ENCODE assay signal across 12 mouse cellular contexts in the genomic region with DNA sequence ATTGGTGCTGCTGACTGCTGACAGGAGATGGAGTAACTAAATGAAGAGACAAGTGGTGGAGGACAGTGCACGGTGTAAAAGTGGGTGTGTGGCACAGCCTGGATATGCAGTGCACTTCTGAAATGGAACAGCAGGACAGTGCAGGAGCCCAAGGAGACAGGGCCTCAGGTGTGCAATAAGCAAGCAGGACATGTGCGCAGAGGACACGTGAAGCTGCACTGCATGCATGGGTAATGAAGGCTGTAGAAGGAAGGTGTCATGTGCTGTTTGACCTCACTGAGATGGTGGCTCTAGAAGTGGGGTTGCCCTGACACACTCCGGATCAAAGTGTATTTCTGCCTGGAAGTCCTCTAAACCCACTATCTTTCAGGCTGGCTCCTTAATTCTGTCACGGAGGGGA. TPM values are rescaled to one million over a fixed set of nuclear protein-coding genes. Genes with fewer than 3 reads are reported as not detected.
DNase-seq lines count a peak whose midpoint lies in the region; ATAC-seq and TF ChIP-seq lines count a peak whose summit lies in the region.
"Had no signal": no experiment of that assay in that cellular context is flagged by ENCODE, and none has a peak within 500 bp of the region (broad histone marks: within the 10 kb centered on the region; RNA-seq: fewer than 3 reads in every experiment).

No protein-coding gene starts in this region.

- WGBS in kidney, adult 2 months: 48% methylated on average over 5 of the region's 5 CpGs
- WGBS in intestine, embryonic 15.5 days: 69% methylated on average over 5 of the region's 5 CpGs

- DNase-seq in kidney, adult 2 months: peak; percentile 69
- no peak for DNase-seq in kidney, postnatal 10 days
- DNase-seq in natural killer cell, adult 2 months (ENCODE audit: low spot score in 2 of 2): peak; percentile 41 to 66
- no peak for DNase-seq in urinary bladder, postnatal 10 days (ENCODE audit: low spot score)
- no peak for DNase-seq in frontal cortex, postnatal 25 days (ENCODE audit: low spot score in 2 of 2)
- DNase-seq: adrenal gland, postnatal 14 days; cerebellum, postnatal 36 days; liver; retina, postnatal 1 day had no signal

- no peak for TF ChIP-seq POLR2A in kidney, adult 2 months (IDR thresholded peaks at IDR 0.05; ENCODE audit: low read depth, low read length)

- H3K4me1 ChIP-seq in kidney, adult 2 months (ENCODE audit: control insufficient read depth, insufficient read depth, low read length): peaks cover 17% of the 10 kb centered on the region
- H3K4me1 ChIP-seq in intestine, embryonic 15.5 days (replicated peaks): peaks cover 13% of the 10 kb centered on the region; the same call in 1 of the 2 replicates
- H3K4me1 ChIP-seq: midbrain, embryonic 10.5 days had no signal

- peak; percentile 17 for ATAC-seq in CD4-positive, CD25-positive, alpha-beta regulatory T cell, adult 4 months
- peak; percentile 43 for ATAC-seq in intestine, embryonic 15.5 days

- no peaks in the 10 kb centered on the region for H3K9me3 ChIP-seq in intestine, embryonic 15.5 days
- H3K9me3 ChIP-seq: midbrain, embryonic 10.5 days had no signal

- H3K9ac ChIP-seq in intestine, embryonic 15.5 days: no peak overlapping the region

- no peak for TF ChIP-seq CTCF in kidney, adult 2 months (conservative IDR thresholded peaks at IDR 0.05; ENCODE audit: insufficient read depth, insufficient read length, low read depth, low read length)

- no peaks in the 10 kb centered on the region; the same call in 1 of the 2 replicates for H3K36me3 ChIP-seq in kidney, adult 2 months (ENCODE audit: control insufficient read depth, insufficient read depth, low read length)
- peaks cover 15% of the 10 kb centered on the region; the same call in 1 of the 2 replicates for H3K36me3 ChIP-seq in intestine, embryonic 15.5 days

- no peak overlapping the region for H3K4me3 ChIP-seq in kidney, adult 2 months (ENCODE audit: insufficient read depth, low read depth, low read length)
- H3K4me3 ChIP-seq in intestine, embryonic 15.5 days (replicated peaks): no peak overlapping the region
- H3K4me3 ChIP-seq: midbrain, embryonic 10.5 days had no signal

- H3K4me2 ChIP-seq in intestine, embryonic 15.5 days (replicated peaks): no peak overlapping the region

- no peaks in the 10 kb centered on the region for H3K27me3 ChIP-seq in kidney, adult 2 months (replicated peaks; ENCODE audit: control insufficient read depth, insufficient read depth, low read length)
- no peaks in the 10 kb centered on the region for H3K27me3 ChIP-seq in intestine, embryonic 15.5 days (replicated peaks)

- peak overlapping the region; percentile 69 for H3K27ac ChIP-seq in kidney, adult 2 months (ENCODE audit: insufficient read depth, low read depth, low read length)
- 0 out of 2 replicates have a peak overlapping the region, but pooled peaks have one; percentile 48 for H3K27ac ChIP-seq in intestine, embryonic 15.5 days
- H3K27ac ChIP-seq: midbrain, embryonic 10.5 days had no signal

RNA-seq across cellular contexts. Expression of gene Prodh, which starts 15.4 kb away (rescaled TPM):
- 397 and 415 TPM in 2 replicates for polyA plus RNA-seq in kidney, adult 2 months (2012; rRNA removed)
- polyA plus RNA-seq in CD4-positive, CD25-positive, alpha-beta regulatory T cell, adult 4 months (2017; shearing (Covaris generic)): 10 to 100 TPM in 1 of 2 experiments, 1 to 10 TPM in 1; 5.7 to 11.1 TPM
- 15.0 and 19.9 TPM in 2 replicates for polyA plus RNA-seq in intestine, embryonic 15.5 days (2015; fragmentation: Nextera tagmentation; extraction: Ambion mirVana)

RNA-seq across cellular contexts. Expression of gene Dgcr6, which starts 22.0 kb away (rescaled TPM):
- 135 and 142 TPM in 2 replicates for polyA plus RNA-seq in kidney, adult 2 months (2012; rRNA removed)
- 10 to 100 TPM; 16.4 to 21.2 TPM for polyA plus RNA-seq in CD4-positive, CD25-positive, alpha-beta regulatory T cell, adult 4 months (2017; shearing (Covaris generic))
- polyA plus RNA-seq in intestine, embryonic 15.5 days (2015; fragmentation: Nextera tagmentation; extraction: Ambion mirVana): 71.2 and 75.7 TPM in 2 replicates

RNA-seq across cellular contexts. Expression of gene Rtn4r, which starts 52.8 kb away (rescaled TPM):
- polyA plus RNA-seq in kidney, adult 2 months (2012; rRNA removed): 18.9 and 26.7 TPM in 2 replicates
- not detected for polyA plus RNA-seq in CD4-positive, CD25-positive, alpha-beta regulatory T cell, adult 4 months (2017; shearing (Covaris generic))
- 4.1 and 4.7 TPM in 2 replicates for polyA plus RNA-seq in intestine, embryonic 15.5 days (2015; fragmentation: Nextera tagmentation; extraction: Ambion mirVana)

Comparison
In these comparisons a context has a peak if more than half of its experiments do, and no peak if none do; other contexts are left out.
1. DNase-seq: peak in kidney, adult 2 months (single experiment) and natural killer cell, adult 2 months (2 of 2); none in kidney, postnatal 10 days (single experiment), urinary bladder, postnatal 10 days (single experiment) and frontal cortex, postnatal 25 days (0 of 2).
2. RNA of gene Prodh, which starts 15.4 kb away (polyA plus RNA-seq): 397 to 415 TPM in kidney, adult 2 months; 15.0 to 19.9 TPM in intestine, embryonic 15.5 days and 5.7 to 11.1 TPM in CD4-positive, CD25-positive, alpha-beta regulatory T cell, adult 4 months; every median in the first group is over 10 times any median in the second.